Mouse (Mus musculus) ES-Bruce4 (cell line): ENCODE measurements around the gene Nudc. TPM values are rescaled to one million over a fixed set of nuclear protein-coding genes. Genes with fewer than 3 reads are reported as not detected.

Experiments
- H3K27ac ChIP-seq: 2 replicates; pipeline ENCODE4 v1.5.1; 2012; ENCODE audit warnings: low read length, inconsistent platforms; ENCODE audit not compliant: insufficient read depth
- H3K27me3 ChIP-seq: 2 replicates; pipeline ENCODE4 v1.6.1; 2012; ENCODE audit warnings: mild to moderate bottlenecking, low read length, inconsistent platforms; ENCODE audit not compliant: control insufficient read depth, poor library complexity, insufficient read depth, severe bottlenecking
- H3K36me3 ChIP-seq: 2 replicates; pipeline ENCODE4 v1.6.1; 2012; ENCODE audit warnings: inconsistent platforms, mild to moderate bottlenecking, low read length, moderate library complexity; ENCODE audit not compliant: control insufficient read depth, poor library complexity, insufficient read depth, severe bottlenecking
- H3K4me1 ChIP-seq: one replicate; pipeline ENCODE4 v1.8.1; 2011; ENCODE audit warnings: low read length; ENCODE audit not compliant: control insufficient read depth, insufficient read depth
- H3K4me3 ChIP-seq: 2 replicates; pipeline ENCODE4 v1.5.1; 2011; ENCODE audit warnings: low read depth, mild to moderate bottlenecking, low read length
- H3K9ac ChIP-seq: 2 replicates; pipeline ENCODE4 v1.6.1; 2012; ENCODE audit warnings: low read depth, mild to moderate bottlenecking, inconsistent platforms; ENCODE audit not compliant: poor library complexity, severe bottlenecking
- H3K9me3 ChIP-seq: replicated peaks from 2 replicates; pipeline ENCODE4 v1.6.1; 2012; ENCODE audit warnings: mild to moderate bottlenecking, low read length, inconsistent platforms; ENCODE audit not compliant: control insufficient read depth, poor library complexity, insufficient read depth, severe bottlenecking
- CTCF ChIP-seq: IDR thresholded peaks from one replicate; pipeline ENCODE4 v1.8.1; 2011; ENCODE audit warnings: low read depth, low read length
- EP300 ChIP-seq: IDR thresholded peaks from 2 replicates; pipeline ENCODE4 v1.6.1; 2011; ENCODE audit warnings: low read depth, low read length; ENCODE audit not compliant: insufficient read depth
- POLR2A ChIP-seq: IDR thresholded peaks from one replicate; pipeline ENCODE4 v1.8.1; 2011; ENCODE audit warnings: low read length; ENCODE audit not compliant: insufficient read depth
- polyA plus RNA-seq: library from polyadenylated mRNA; stranded (reverse); fragments of >200 nt; gene quantifications from 2 replicates; pipeline ENCODE4 v1.2.4, GENCODE M21; 2011; ENCODE audit warnings: low read depth; ENCODE audit not compliant: missing spikeins, insufficient read depth, insufficient read length

The Nudc gene
- polyA plus RNA-seq, 1 experiment: 274 TPM

- no peak overlapping the region for H3K9ac ChIP-seq
- TF ChIP-seq POLR2A (no peak), EP300 (no peak)
These were observed 17.4 kb upstream of the Nudc start for GRCm38 (mm10) chr4:133563123-133563571.

GRCm38 (mm10) chr4:133561622-133562021 is 15.8 kb upstream of the Nudc start:
- H3K4me3 ChIP-seq: no peak overlapping the region
- H3K27me3 ChIP-seq: no peaks in the 10 kb centered on the region
- no peaks in the 10 kb centered on the region for H3K36me3 ChIP-seq
- no peak overlapping the region for H3K27ac ChIP-seq
- H3K4me1 ChIP-seq: peaks cover 2% of the 10 kb centered on the region
- no peak for TF ChIP-seq POLR2A
- no peak for TF ChIP-seq CTCF
- H3K9ac ChIP-seq: no peak overlapping the region
- H3K9me3 ChIP-seq: no peaks in the 10 kb centered on the region

More at GRCm38 (mm10) chr4:133563123-133563571, 17.4 kb upstream of the Nudc start:
- peaks cover 2% of the 10 kb centered on the region for H3K4me1 ChIP-seq
- no peak overlapping the region for H3K27ac ChIP-seq
- no peaks in the 10 kb centered on the region for H3K27me3 ChIP-seq
- H3K36me3 ChIP-seq: no peaks in the 10 kb centered on the region
- no peak overlapping the region for H3K4me3 ChIP-seq
- H3K9me3 ChIP-seq: no peaks in the 10 kb centered on the region

GRCm38 (mm10) chr4:133559846-133560245 is 14.1 kb upstream of the Nudc start:
- no peak overlapping the region for H3K27ac ChIP-seq
- TF ChIP-seq CTCF: no peak
- no peak for TF ChIP-seq EP300
- no peak for TF ChIP-seq POLR2A
- no peaks in the 10 kb centered on the region for H3K9me3 ChIP-seq
- no peaks in the 10 kb centered on the region for H3K36me3 ChIP-seq
- H3K27me3 ChIP-seq: no peaks in the 10 kb centered on the region
- H3K4me3 ChIP-seq: no peak overlapping the region
- peaks cover 2% of the 10 kb centered on the region for H3K4me1 ChIP-seq
- no peak overlapping the region for H3K9ac ChIP-seq

GRCm38 (mm10) chr4:133557041-133557717 is 11.4 kb upstream of the Nudc start:
- Histone ChIP-seq H3K36me3 (no peaks in the 10 kb centered on the region), H3K27ac (no peak overlapping the region), H3K9ac (no peak overlapping the region), H3K27me3 (no peaks in the 10 kb centered on the region), H3K9me3 (no peaks in the 10 kb centered on the region), H3K4me1 (no peaks in the 10 kb centered on the region), H3K4me3 (no peak overlapping the region)
- TF ChIP-seq POLR2A (no peak), EP300 (no peak), CTCF (no peak)

- Histone ChIP-seq H3K27ac (no peak overlapping the region), H3K36me3 (no peaks in the 10 kb centered on the region), H3K4me3 (peak overlapping the region; percentile 16), H3K9me3 (no peaks in the 10 kb centered on the region), H3K4me1 (no peaks in the 10 kb centered on the region), H3K9ac (peak overlapping the region; percentile 12; the same call in 1 of the 2 replicates), H3K27me3 (no peaks in the 10 kb centered on the region)
- TF ChIP-seq POLR2A (no peak), EP300 (no peak), CTCF (no peak)
These were observed 7.9 kb upstream of the Nudc start for GRCm38 (mm10) chr4:133553448-133554330.
